Mouse (Mus musculus): ENCODE measurements around the gene Fam107a.

DNA sequence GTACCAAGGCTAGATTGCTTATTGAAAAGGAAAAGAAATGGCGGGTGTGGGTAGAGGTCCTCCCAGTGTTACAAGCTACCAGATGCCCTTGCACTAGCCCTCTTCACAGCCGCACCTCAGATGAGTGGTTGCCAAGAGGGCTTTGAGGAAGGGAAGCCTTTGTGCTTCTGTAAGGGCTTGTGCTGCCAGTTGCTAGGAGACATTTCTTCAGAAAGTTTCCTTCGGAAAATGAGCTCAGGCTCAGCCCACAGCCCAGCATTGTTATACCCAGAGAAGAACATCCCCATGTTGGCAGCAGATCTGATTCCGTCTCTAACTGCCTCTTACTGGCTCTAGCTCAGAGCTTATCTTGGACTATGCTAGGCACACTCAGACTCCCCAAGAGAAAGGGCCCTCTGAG is 11.7 kb upstream of the Fam107a start:
- TF ChIP-seq CTCF (IDR thresholded peaks at IDR 0.05 in 2 of 3, conservative IDR thresholded peaks at IDR 0.05 in 1 of 3; ENCODE audit: control insufficient read depth in 1 of 3, insufficient read depth in 1 of 3, low read depth in 2 of 3, low read length in 3 of 3, poor library complexity in 1 of 3, severe bottlenecking in 1 of 3) (no peak), POLR2A (IDR thresholded peaks at IDR 0.05; ENCODE audit: control insufficient read depth in 1 of 2, insufficient read depth in 1 of 2, low read depth in 1 of 2, low read length in 2 of 2, poor library complexity in 1 of 2) (no peak), E2F4 (IDR thresholded peaks at IDR 0.05; ENCODE audit: borderline replicate concordance, low read depth, low read length) (no peak), ZC3H11A (IDR thresholded peaks at IDR 0.05; ENCODE audit: low read depth, low read length) (no peak)

Data from MEL (cell line).